Mouse (Mus musculus) heart, adult 11 months (tissue): ENCODE measurements around the gene Gemin7.

Source experiments
- DNase-seq: peaks from one replicate; pipeline ENCODE4 v3.0.0; 2022

Gene Gemin7

GRCm38 (mm10) chr7:19575559-19575958 lies 1.8 kb downstream of the Gemin7 start:
- no peak for DNase-seq

DNA sequence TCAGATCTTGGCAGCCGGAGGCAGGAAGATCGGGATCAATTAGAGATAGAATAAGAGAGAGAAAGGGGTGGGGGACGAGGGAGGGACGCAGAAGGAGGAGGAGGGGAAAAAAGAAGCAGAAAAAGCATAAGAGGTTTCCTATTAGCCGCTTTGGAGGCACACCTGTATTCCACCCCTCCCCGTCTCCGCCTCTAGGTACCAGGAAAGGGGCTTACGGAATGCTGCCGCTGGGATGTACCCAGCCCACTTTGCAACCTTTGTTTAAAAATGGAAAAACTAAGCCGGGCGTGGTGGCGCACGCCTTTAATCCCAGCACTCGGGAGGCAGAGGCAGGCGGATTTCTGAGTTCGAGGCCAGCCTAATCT lies 3.6 kb downstream of the Gemin7 start:
- peak; percentile 91 for DNase-seq

- peak; percentile 98 for DNase-seq
Observed at GRCm38 (mm10) chr7:19572926-19573775, 4.2 kb downstream of the Gemin7 start.

DNA sequence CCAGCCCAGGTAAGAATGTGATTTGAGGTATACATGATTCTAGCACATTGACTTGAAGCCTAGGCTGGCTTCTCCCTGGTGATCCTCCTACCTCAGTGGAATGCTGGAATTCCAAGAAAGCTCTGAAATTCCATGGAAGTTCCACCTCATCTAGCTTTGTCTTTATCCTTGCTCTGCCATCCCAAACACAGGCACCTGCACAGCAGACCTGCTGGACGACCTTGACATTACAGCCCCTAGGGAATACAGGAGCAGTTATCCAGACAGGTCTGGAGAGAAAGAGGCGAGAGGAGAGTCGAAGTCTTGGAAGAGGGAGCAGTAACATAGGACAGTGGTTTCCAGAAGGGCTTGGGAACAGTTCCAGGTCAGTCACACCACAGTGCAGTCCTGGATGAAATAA lies 7.7 kb downstream of the Gemin7 start:
- DNase-seq = no peak

- no peak for DNase-seq
Observed at GRCm38 (mm10) chr7:19567426-19567825, 10.0 kb downstream of the Gemin7 start.

DNA sequence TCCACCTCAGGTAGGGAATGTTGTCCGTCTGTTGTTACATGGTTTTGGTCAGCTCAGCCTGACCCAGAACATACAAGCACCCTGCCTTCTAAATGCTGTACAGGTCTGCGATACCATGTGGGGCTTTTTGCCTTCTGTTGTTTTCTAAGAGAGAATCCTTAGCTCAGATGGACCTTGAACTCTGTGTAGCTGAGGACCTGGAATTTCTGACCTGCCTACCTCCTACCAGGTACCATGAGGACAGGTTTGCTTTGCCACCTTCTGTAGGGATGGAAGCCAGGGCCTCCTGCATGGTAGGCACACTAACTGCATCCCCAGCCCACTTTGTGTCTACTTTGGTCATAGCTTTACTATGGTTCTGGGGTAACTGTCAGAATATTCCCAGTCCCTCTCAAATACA lies 11.6 kb downstream of the Gemin7 start:
- DNase-seq = no peak

DNA sequence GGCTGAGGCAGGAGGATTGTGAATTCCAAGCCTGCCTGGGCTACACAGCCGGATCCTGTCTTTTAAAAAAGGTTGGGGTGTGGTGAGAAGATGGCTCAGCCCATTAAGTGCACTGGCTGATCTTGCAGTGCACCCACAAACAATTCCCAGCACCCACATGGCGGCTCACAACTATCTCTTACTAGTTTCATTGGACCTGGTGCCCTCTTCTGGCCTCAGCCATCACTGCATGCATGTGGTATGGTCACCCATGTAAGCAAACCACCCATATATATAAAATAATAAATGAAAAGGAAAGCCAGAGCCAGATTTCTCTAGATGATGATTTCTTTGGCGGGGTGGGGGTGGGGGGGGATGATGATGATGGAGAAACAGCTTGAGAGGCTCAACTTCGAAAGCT lies 12.9 kb downstream of the Gemin7 start:
- DNase-seq = no peak

DNA sequence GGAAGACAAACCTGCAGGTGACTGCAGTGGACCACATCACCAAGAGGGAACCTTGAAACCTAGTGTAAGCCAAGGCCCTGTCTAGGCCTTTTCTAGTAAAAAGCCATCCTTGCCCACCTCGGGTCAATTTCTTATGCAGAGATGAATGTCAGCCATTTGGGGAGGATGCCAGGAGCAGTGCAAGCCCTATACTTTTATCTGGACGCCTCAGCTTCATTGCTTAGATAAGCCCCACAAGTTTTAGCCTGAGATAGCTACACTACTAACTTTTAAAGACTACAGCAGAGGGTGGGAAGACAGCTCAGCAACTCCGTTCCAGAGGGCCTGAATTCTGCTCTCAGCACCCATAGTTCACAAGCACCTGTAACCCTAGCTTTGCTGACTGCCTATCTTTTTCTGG lies 13.5 kb downstream of the Gemin7 start:
- DNase-seq = no peak

DNA sequence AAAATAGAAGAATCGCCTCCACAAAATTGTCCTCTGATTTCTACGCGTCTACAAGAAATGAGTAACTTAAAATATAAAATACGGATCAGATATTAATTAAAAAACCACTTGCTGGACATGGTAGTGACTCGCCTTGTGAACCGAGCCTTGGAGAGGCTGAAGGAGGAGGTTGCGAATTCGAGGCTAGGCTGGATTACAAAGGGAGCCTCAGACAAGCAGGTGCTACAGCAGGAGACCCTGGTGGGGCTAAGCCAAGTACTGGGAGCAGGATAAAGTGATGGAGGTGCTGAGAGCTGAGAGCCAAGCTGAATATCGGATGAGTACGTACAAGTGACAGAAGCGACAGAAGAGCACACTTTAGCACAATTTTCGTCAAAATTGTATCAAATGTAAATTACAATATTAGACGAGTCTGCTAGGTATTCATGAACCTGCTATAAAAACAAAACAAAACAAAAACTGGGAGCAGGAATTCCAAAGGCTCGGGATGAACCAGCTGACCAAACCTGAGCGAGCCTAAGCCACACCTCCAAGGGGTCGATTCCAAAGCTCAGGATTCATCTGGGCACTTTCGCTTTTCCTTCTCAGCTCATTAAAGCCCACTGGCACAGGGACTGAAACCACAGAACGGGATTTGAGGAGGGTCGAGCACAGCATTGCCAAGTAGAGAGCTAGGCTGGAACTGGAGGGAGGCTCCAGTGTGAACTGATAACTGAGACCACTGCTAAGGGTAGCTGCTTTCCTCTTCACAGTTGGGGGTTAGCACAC lies 14.6 kb downstream of the Gemin7 start, which contains the start of gene Ppp1r37:
Gene Ppp1r37, minus strand, starts transcription at position 434 of the 768 bp plus-strand sequence.
- peak; percentile 96 for DNase-seq

GRCm38 (mm10) chr7:19561765-19562642 lies 15.4 kb downstream of the Gemin7 start:
- peak; percentile 98 for DNase-seq

DNA sequence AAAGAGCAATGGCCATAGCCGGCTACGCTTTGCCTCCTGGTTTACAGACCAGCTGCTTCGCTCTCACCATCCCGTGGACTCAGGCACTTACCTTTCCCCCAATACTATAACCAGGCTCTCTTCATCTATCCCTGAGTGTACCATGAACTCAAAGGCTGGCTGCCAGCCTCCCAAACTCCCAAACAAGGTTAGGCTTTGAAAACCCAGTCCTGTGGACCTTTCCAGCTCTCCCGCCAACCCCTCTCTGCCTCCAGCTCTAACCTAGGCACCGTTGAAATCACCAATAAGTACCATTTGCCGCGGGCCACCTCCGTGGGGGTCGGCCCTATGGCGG lies 16.0 kb downstream of the Gemin7 start:
- no peak for DNase-seq

DNA sequence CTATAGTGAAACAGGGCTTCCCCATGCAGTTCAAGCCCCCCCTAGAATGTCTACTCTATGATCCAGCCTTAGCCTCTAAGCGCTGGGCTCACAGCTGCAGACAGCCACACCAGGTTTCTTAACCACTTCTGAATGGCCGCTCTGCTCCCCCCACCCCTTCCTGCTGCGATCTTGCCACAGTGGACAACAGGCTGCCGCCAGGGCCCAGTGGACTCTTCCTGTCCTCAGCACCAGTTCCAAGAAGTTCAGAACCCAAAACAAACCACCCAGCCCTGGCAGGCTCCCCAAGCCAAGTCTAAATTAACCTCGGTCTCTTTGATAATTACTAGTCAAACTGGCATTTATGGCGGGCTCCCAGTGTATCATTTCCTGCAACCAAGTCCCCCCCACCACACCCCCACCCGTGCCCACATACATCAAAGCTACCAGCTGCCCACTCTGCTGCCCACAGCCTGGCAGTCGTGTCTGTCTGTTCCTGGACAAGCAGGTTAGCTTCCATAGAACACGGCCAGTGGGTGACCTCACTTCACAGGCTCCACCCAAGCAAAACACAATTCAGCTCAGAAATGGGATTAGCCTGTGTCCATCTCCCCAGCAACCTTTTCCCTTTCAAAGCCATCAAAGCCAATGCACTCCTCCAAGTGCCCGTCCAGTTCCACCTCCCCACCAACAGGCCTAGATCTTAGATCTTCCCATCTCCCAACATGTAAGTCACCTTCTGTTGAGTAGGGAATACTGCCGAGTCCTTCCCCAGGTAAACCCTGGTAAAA lies 16.7 kb downstream of the Gemin7 start:
- DNase-seq = peak; percentile 92

- no peak for DNase-seq
Observed at GRCm38 (mm10) chr7:19558965-19559364, 18.4 kb downstream of the Gemin7 start.

DNA sequence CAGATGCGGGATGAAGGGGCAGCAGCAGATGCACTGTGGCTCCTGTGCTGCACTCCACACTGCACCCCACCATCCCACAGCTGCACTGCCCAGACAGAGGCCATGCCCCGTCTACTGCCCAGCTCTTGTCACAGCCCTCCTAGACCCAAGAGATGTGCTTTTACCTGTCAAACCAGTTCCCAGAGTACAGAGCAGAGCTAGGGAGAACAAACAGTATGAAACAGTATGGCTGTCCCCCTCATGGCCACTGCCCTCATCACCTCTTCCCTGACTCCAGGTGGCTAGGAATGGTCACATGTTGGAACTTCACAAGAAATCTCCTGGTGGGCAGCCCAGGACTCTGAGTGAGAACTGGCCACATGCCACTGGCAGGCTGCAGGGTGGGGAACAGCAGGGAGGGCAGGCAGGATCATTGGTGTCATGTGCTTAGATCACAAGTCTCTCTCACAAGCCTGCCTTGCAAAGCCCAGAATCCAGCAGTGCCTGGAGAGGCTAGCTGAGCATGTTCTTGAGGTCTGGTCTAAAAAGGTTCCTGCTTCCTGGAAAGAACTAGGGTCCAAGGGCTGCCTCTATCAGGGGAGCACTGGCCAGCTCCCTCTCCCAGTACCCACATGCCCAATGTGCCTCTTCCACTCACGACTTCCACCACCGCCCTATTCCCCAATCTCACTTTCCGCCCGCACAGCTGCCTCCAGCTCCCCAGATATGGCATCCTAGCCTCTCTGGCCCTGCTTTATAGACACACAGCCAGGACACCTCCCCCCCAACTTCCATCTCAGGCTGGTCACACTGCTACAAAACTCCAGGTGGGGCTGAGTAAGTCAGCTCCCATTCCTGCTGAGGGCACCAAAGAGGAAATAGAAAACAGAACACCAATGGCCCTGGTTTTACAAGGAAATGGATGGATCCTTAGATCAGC lies 19.2 kb downstream of the Gemin7 start:
- DNase-seq = peak; percentile 96

- DNase-seq = peak; percentile 92
Observed at GRCm38 (mm10) chr7:19557086-19557485, 20.3 kb downstream of the Gemin7 start.

GRCm38 (mm10) chr7:19554168-19554567 lies 23.2 kb downstream of the Gemin7 start:
- DNase-seq = no peak

GRCm38 (mm10) chr7:19552443-19552842 lies 25.0 kb downstream of the Gemin7 start:
- DNase-seq = no peak

GRCm38 (mm10) chr7:19551634-19552033 lies 25.8 kb downstream of the Gemin7 start:
- DNase-seq = no peak

- DNase-seq = no peak
Observed at GRCm38 (mm10) chr7:19549394-19549793, 28.0 kb downstream of the Gemin7 start.

DNA sequence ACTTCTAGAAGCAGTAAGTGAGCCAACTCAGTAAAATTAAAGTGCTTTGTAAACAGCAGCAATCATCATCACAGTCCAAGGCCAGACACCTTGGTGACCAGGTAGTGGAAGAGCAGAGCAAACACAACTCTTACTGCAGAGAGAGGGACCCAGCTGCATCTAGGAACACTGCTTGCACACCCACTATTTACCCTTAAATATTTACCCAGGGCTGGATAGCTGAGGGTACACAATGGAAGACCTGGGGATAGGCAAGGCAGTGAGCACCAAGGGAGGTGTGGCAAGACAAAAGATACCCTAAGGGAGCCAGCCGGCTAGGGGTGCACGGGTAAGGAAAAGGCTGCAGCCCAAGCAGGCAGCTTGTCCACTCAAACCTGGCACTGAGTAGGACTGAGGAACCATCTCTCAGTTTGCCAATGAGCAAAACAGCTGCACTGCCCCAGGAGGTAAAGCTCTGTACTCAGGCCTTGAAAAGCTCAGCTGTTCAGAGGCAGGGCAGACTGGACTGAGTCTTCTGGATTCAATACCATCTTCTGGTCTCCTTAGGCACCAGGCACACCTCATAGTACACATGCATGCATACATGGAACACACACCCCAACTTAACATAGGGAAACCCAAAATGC lies 29.9 kb downstream of the Gemin7 start:
- peak; percentile 79 for DNase-seq

GRCm38 (mm10) chr7:19546007-19546406 lies 31.4 kb downstream of the Gemin7 start:
- peak; percentile 77 for DNase-seq
